Mouse (Mus musculus) cerebellum, adult (tissue): Measurements from ENCODE around the gene Angptl7.

Experiments
- ATAC-seq: cut with Nextera tagmentation; 2 replicates; pipeline ENCODE4 v1.9.2; 2017; ENCODE audit warnings: mild to moderate bottlenecking, moderate library complexity, mixed read lengths; ENCODE audit not compliant: insufficient number of reproducible peaks, low FRiP score, low TSS enrichment

Angptl7 gene

GRCm38 (mm10) chr4:148500410-148500867 lies at the start of gene Angptl7:
Angptl7 (minus strand) TSS chr4:148500460.
- ATAC-seq, result no peak

GRCm38 (mm10) chr4:148549106-148549505 lies 48.8 kb upstream of the Angptl7 start:
- no peak for ATAC-seq

- no peak for ATAC-seq
These were observed 35.6 kb upstream of the Angptl7 start for GRCm38 (mm10) chr4:148535876-148536275.

GRCm38 (mm10) chr4:148533613-148534328 lies 33.5 kb upstream of the Angptl7 start:
- no peak for ATAC-seq

GRCm38 (mm10) chr4:148532516-148532915 lies 32.3 kb upstream of the Angptl7 start:
- no peak for ATAC-seq

- ATAC-seq, result 0 out of 2 replicates have a peak, but pooled peaks have one; percentile 15
These were observed 31.1 kb upstream of the Angptl7 start for GRCm38 (mm10) chr4:148531341-148531740.

GRCm38 (mm10) chr4:148530778-148531177 lies 30.5 kb upstream of the Angptl7 start:
- ATAC-seq, result no peak

GRCm38 (mm10) chr4:148530351-148530750 lies 30.1 kb upstream of the Angptl7 start:
- ATAC-seq, result no peak

GRCm38 (mm10) chr4:148527158-148527910 lies 27.1 kb upstream of the Angptl7 start:
- no peak for ATAC-seq

GRCm38 (mm10) chr4:148523538-148523937 lies 23.3 kb upstream of the Angptl7 start:
- no peak for ATAC-seq

GRCm38 (mm10) chr4:148518235-148518795 lies 18.1 kb upstream of the Angptl7 start:
- no peak for ATAC-seq

- ATAC-seq, result no peak
These were observed 17.5 kb upstream of the Angptl7 start for GRCm38 (mm10) chr4:148517809-148518208.

GRCm38 (mm10) chr4:148515313-148515712 lies 15.1 kb upstream of the Angptl7 start:
- ATAC-seq, result no peak

GRCm38 (mm10) chr4:148513021-148513559 lies 12.8 kb upstream of the Angptl7 start:
- ATAC-seq, result no peak

- no peak for ATAC-seq
These were observed 11.1 kb upstream of the Angptl7 start for GRCm38 (mm10) chr4:148511334-148511733.

- no peak for ATAC-seq
These were observed 10.4 kb upstream of the Angptl7 start for GRCm38 (mm10) chr4:148510691-148511090.

GRCm38 (mm10) chr4:148509450-148510084 lies 9.3 kb upstream of the Angptl7 start:
- ATAC-seq, result no peak

- no peak for ATAC-seq
These were observed 8.0 kb upstream of the Angptl7 start for GRCm38 (mm10) chr4:148508084-148508849.

GRCm38 (mm10) chr4:148507585-148507984 lies 7.3 kb upstream of the Angptl7 start:
- no peak for ATAC-seq

- ATAC-seq, result peak; percentile 40; the same call in 1 of the 2 replicates
These were observed 4.3 kb upstream of the Angptl7 start for GRCm38 (mm10) chr4:148504497-148504959.
